Mouse (Mus musculus): ENCODE data around the gene Lamb2. TPM values are rescaled to one million over a fixed set of nuclear protein-coding genes. Genes with fewer than 3 reads are reported as not detected.

The Lamb2 gene
- polyA plus RNA-seq, 1 experiment: 0.25 TPM

DNA sequence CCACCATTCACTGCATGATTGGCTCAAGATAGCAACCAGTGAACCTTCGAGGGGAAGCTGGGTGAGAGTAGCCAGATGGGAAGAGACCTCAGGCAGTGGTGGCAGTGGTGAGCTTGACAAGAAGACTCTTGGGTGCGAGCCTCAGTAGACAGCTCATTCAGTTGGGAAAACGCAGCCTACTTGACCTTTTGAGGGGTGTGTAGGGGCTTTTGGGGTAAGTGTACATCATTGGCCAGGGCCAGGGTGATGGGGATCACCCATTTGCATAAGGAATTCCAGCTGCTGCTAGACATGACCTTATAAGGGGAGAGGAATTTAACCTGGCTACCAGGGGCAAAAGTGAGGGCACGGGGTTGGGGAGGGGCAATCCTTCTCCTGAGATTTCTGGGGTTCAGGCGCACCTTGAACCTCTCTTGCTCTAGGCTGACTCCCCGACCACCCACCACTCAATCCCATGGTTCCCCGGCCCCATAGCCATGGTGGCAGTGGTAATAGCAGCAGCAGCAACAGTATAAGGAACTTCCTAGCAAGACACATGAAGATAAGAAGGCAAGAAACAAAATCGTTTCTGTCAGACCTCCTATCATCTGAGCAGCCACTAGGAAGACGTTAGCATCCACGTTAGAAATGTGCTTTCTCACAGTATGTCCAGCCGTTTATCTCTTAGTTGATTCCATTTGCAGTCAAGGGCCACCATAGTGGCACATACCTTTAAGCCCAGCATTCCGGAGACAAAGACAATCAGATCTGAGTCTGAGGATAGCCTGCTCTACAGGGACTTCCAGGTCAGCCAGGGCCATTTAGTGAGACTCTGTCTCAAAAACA, 23.6 kb upstream of the Lamb2 start:
- no peak for TF ChIP-seq GATA1 (IDR thresholded peaks at IDR 0.05; ENCODE audit: low read length)

GRCm38 (mm10) chr9:108456953-108457352, 22.6 kb upstream of the Lamb2 start:
- TF ChIP-seq GATA1 (IDR thresholded peaks at IDR 0.05; ENCODE audit: low read length): no peak

- TF ChIP-seq GATA1 (IDR thresholded peaks at IDR 0.05; ENCODE audit: low read length): no peak
Measured at GRCm38 (mm10) chr9:108459939-108460318, 19.6 kb upstream of the Lamb2 start.

GRCm38 (mm10) chr9:108460319-108461178, 19.0 kb upstream of the Lamb2 start, which contains the start of gene Ccdc71:
Gene Ccdc71 (plus strand): TSS chr9:108460527.
- no peak for TF ChIP-seq GATA1 (IDR thresholded peaks at IDR 0.05; ENCODE audit: low read length)

DNA sequence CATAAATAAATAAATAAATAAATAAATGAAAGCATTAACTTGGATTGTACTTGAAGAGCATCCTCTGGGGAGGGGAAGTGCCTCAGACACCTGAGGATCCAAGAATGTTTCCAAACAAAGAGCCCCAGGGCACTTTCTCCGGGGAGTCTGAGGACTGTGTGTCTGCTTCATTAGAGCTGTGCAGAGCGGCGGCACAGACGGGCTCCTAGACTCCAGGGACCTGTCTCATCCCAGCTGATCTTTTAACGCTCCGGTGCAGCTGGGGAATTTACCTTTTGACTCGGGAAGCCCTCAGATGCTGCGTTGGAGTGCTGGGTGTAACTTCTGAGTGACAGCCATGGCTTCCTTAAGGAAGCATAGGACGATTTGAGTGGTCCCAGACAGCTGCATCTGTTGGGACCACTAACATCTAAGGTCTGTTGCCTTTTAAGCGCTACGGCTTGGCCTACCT, 18.3 kb upstream of the Lamb2 start, which contains the start of gene Klhdc8b:
Gene Klhdc8b, minus strand, starts transcription at position 401 of the 451 bp plus-strand sequence.
- TF ChIP-seq GATA1 (IDR thresholded peaks at IDR 0.05; ENCODE audit: low read length): no peak

GRCm38 (mm10) chr9:108461675-108462074, 17.9 kb upstream of the Lamb2 start:
- no peak for TF ChIP-seq GATA1 (IDR thresholded peaks at IDR 0.05; ENCODE audit: low read length)

GRCm38 (mm10) chr9:108462192-108462591, 17.3 kb upstream of the Lamb2 start:
- no peak for TF ChIP-seq GATA1 (IDR thresholded peaks at IDR 0.05; ENCODE audit: low read length)

DNA sequence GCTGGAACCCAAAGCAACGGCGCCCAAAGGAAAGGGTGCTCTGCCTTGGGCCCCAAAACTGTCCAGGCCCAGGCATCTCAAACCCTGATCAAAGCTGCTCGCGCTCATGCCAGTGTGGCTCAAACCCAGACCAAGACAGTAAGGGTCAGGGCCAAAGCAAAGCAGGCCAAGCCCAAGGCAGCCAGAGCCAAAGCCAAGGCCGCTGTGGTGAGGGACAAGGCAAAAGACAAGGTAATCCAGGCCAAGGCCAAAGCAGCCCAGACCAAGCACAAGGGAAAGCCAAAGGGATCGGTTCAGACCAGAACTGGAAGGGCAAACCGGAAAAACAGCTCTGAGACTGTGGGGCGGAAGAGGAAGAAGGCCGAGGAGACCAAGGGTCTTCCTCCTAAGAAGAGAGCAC, 15.8 kb upstream of the Lamb2 start:
- TF ChIP-seq GATA1 (IDR thresholded peaks at IDR 0.05; ENCODE audit: low read length): no peak

- no peak for TF ChIP-seq GATA1 (IDR thresholded peaks at IDR 0.05; ENCODE audit: low read length)
Measured at GRCm38 (mm10) chr9:108466219-108466618, 13.3 kb upstream of the Lamb2 start.

GRCm38 (mm10) chr9:108469430-108469829, 10.1 kb upstream of the Lamb2 start:
- TF ChIP-seq GATA1 (IDR thresholded peaks at IDR 0.05; ENCODE audit: low read length): no peak

DNA sequence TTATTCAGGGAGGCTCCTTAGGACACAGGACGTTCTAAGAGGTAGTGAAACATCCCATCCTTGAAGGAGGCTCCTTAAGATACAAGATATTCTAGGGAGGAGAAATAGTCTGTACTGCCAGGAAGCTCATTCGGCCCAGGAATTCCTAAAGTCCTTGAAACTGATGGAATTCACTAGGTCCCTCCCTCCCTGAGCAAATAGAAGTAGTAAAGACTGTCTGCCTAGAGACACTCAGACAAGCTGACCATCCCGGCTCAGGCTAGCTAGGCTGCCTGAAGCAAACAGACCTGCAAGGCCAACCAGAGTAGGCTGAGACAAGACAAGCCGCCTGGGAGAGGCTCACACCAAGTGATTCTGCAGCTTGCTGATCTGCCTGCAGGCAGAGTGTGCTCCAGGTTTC, 9.7 kb upstream of the Lamb2 start:
- no peak for TF ChIP-seq GATA1 (IDR thresholded peaks at IDR 0.05; ENCODE audit: low read length)

GRCm38 (mm10) chr9:108474528-108474927, 5.0 kb upstream of the Lamb2 start:
- TF ChIP-seq GATA1 (IDR thresholded peaks at IDR 0.05; ENCODE audit: low read length): no peak

DNA sequence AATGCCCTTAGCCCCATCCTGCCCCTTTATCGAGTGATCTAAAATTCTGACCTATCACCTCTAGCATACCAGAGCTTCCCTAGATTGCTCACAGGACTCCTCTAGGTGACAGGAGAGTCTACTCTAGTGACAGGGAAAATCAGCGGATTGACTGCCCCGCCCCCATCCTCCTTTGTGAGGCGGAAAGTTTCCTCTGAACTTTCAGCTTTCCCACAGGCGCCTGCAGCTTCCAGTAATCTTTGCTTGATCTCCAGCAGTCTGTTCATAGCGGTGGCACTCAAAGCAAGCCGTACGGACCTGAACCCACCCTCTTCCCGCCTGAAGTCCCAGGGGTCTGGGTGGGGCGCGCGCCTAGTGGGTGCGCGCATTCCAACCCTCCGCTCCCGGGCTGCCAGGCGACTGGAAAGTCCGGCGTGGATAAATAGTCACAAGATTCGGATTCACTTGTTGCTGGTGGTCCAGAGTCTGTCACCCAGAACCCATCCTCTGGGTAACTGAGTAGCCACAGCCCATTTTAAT, 839 bp upstream of the Lamb2 start:
- TF ChIP-seq GATA1 (IDR thresholded peaks at IDR 0.05; ENCODE audit: low read length): no peak

- TF ChIP-seq GATA1 (IDR thresholded peaks at IDR 0.05; ENCODE audit: low read length): no peak
Measured at GRCm38 (mm10) chr9:108479241-108479640, 295 bp upstream of the Lamb2 start.

DNA sequence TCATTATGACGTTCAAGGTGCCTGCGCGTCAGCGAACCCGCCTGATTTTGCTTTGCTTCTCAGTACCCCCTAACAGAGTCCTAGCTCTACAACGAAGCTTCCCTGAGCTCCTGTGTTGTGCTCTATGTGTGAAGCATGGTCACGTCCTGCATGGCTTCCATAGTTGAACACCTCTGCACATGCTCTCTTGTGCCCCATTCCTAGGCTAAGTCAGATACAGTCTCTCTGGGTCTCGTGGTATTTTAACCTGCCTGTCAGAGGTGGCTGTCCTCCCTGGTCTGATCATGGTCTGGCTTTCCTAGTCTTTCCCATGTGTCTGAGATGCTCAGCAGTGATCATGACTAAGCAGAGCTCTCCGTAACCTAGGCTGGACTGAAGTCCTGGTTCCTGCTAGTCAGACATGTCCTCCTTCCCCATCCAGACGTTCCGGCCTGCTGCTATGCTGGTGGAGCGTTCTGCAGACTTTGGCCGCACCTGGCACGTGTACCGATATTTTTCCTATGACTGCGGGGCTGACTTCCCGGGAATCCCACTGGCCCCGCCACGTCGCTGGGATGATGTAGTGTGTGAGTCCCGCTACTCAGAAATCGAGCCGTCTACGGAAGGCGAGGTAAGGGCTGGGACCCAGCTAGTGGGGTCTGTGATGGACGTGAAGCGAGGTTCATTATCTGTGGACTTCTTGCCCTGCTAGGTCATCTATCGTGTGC, 1.4 kb downstream of the Lamb2 start:
- no peak for TF ChIP-seq GATA1 (IDR thresholded peaks at IDR 0.05; ENCODE audit: low read length)

Data from G1E-ER4 (cell line).